Mouse (Mus musculus) liver, embryonic 13.5 days (tissue): ENCODE measurements around the gene Dclk1. TPM values are rescaled to one million over a fixed set of nuclear protein-coding genes. Genes with fewer than 3 reads are reported as not detected.

Experiments
- ATAC-seq: fragments of 200-750 bp; cut with Nextera tagmentation; 2 replicates; pipeline ENCODE4 v1.8.0; 2017; ENCODE audit warnings: low read depth, mild to moderate bottlenecking, moderate number of reproducible peaks, moderate library complexity
- DNase-seq: peaks from one replicate; pipeline ENCODE4 v3.0.0; 2022
- H3K27ac ChIP-seq: fragments of 300-500 bp; sonication (generic); 2 replicates; pipeline ENCODE4 v1.5.1; 2015; ENCODE audit warnings: moderate library complexity, mild to moderate bottlenecking, inconsistent platforms
- H3K27me3 ChIP-seq: fragments of 300-500 bp; sonication (generic); 2 replicates; pipeline ENCODE4 v1.6.1; 2015; ENCODE audit warnings: mild to moderate bottlenecking, inconsistent platforms
- H3K36me3 ChIP-seq: fragments of 300-500 bp; sonication (generic); 2 replicates; pipeline ENCODE4 v1.6.1; 2015; ENCODE audit warnings: mild to moderate bottlenecking, inconsistent platforms
- H3K4me1 ChIP-seq: fragments of 300-500 bp; sonication (generic); replicated peaks from 2 replicates; pipeline ENCODE4 v1.6.1; 2015; ENCODE audit warnings: inconsistent platforms
- H3K4me2 ChIP-seq: fragments of 300-500 bp; sonication (generic); 2 replicates; pipeline ENCODE4 v1.6.1; 2015; ENCODE audit warnings: inconsistent platforms, mild to moderate bottlenecking, moderate library complexity
- H3K4me3 ChIP-seq: fragments of 300-500 bp; sonication (generic); replicated peaks from 2 replicates; pipeline ENCODE4 v1.5.1; 2015; ENCODE audit warnings: mild to moderate bottlenecking, inconsistent platforms
- H3K9ac ChIP-seq: fragments of 300-500 bp; sonication (generic); 2 replicates; pipeline ENCODE4 v1.6.1; 2015; ENCODE audit warnings: mild to moderate bottlenecking, inconsistent platforms
- H3K9me3 ChIP-seq: fragments of 300-500 bp; sonication (generic); replicated peaks from 2 replicates; pipeline ENCODE4 v1.6.1; 2016; ENCODE audit warnings: inconsistent platforms
- WGBS: fragments of 180-500 bp; shearing (Covaris S2); methylation state at CpG from one replicate; pipeline ENCODE4 v1.1.7; 2015; ENCODE audit not compliant: insufficient replicate concordance; 5-methylcytosine and 5-hydroxymethylcytosine counted together
- polyA plus RNA-seq: library from polyadenylated mRNA; unstranded; fragments of >200 nt; fragmentation: Nextera tagmentation; extraction: Ambion mirVana; gene quantifications from 2 replicates; pipeline ENCODE4 v1.2.1, GENCODE M21; 2015

Dclk1 gene
- polyA plus RNA-seq, 1 experiment from 2014 or later, result 1.1 TPM

- ATAC-seq, result no peak
- DNase-seq, result no peak
- H3K4me2 ChIP-seq, result no peak overlapping the region
- no peaks in the 10 kb centered on the region for H3K36me3 ChIP-seq
- no peak overlapping the region for H3K27ac ChIP-seq
- no peak overlapping the region for H3K4me3 ChIP-seq
- H3K27me3 ChIP-seq, result 0 out of 2 replicates have a peak, but pooled peaks cover 2% of the 10 kb centered on the region
- no peak overlapping the region for H3K9ac ChIP-seq
- no peaks in the 10 kb centered on the region for H3K9me3 ChIP-seq
- no peaks in the 10 kb centered on the region for H3K4me1 ChIP-seq
- WGBS, result 7% methylated on average over 17 of the region's 17 CpGs
These were observed 219.8 kb downstream of the Dclk1 start for GRCm38 (mm10) chr3:55461685-55462655.

GRCm38 (mm10) chr3:55462904-55463668 is 220.9 kb downstream of the Dclk1 start:
- Histone ChIP-seq H3K36me3 (no peaks in the 10 kb centered on the region), H3K4me2 (no peak overlapping the region), H3K27me3 (0 out of 2 replicates have a peak, but pooled peaks cover 2% of the 10 kb centered on the region), H3K9ac (no peak overlapping the region), H3K4me1 (no peaks in the 10 kb centered on the region), H3K27ac (no peak overlapping the region), H3K9me3 (no peaks in the 10 kb centered on the region), H3K4me3 (no peak overlapping the region)
- DNase-seq, result no peak
- ATAC-seq, result no peak
- WGBS, result 61% methylated on average over 4 of the region's 4 CpGs

GRCm38 (mm10) chr3:55464226-55464625 is 222.1 kb downstream of the Dclk1 start:
- no peak overlapping the region for H3K4me3 ChIP-seq
- H3K4me2 ChIP-seq, result no peak overlapping the region
- H3K9ac ChIP-seq, result no peak overlapping the region
- H3K27me3 ChIP-seq, result 0 out of 2 replicates have a peak, but pooled peaks cover 2% of the 10 kb centered on the region
- no peaks in the 10 kb centered on the region for H3K36me3 ChIP-seq
- no peak for DNase-seq
- H3K9me3 ChIP-seq, result no peaks in the 10 kb centered on the region
- ATAC-seq, result no peak
- H3K27ac ChIP-seq, result no peak overlapping the region
- 48% methylated on average over 3 of the region's 3 CpGs for WGBS
- H3K4me1 ChIP-seq, result no peaks in the 10 kb centered on the region

GRCm38 (mm10) chr3:55465785-55466184 is 223.6 kb downstream of the Dclk1 start:
- no peak for ATAC-seq
- no peaks in the 10 kb centered on the region for H3K4me1 ChIP-seq
- DNase-seq, result no peak
- WGBS, result 65% methylated on average over 8 of the region's 8 CpGs
- no peak overlapping the region for H3K4me3 ChIP-seq
- no peak overlapping the region for H3K9ac ChIP-seq
- no peaks in the 10 kb centered on the region for H3K9me3 ChIP-seq
- H3K4me2 ChIP-seq, result no peak overlapping the region
- H3K27ac ChIP-seq, result no peak overlapping the region
- 0 out of 2 replicates have a peak, but pooled peaks cover 2% of the 10 kb centered on the region for H3K27me3 ChIP-seq
- no peaks in the 10 kb centered on the region for H3K36me3 ChIP-seq

- Histone ChIP-seq H3K27ac (no peak overlapping the region), H3K4me3 (no peak overlapping the region), H3K9ac (no peak overlapping the region), H3K4me2 (no peak overlapping the region), H3K4me1 (no peaks in the 10 kb centered on the region), H3K27me3 (0 out of 2 replicates have a peak, but pooled peaks cover 2% of the 10 kb centered on the region), H3K36me3 (no peaks in the 10 kb centered on the region), H3K9me3 (no peaks in the 10 kb centered on the region)
- DNase-seq, result no peak
- ATAC-seq, result no peak
- 74% methylated on average over 9 of the region's 9 CpGs for WGBS
These were observed 224.2 kb downstream of the Dclk1 start for GRCm38 (mm10) chr3:55466348-55466747.

GRCm38 (mm10) chr3:55472110-55472509 is 229.9 kb downstream of the Dclk1 start, which contains the start of gene Gm21954:
Gene Gm21954, minus strand, starts transcription at chr3:55472210.
- WGBS, result 61% methylated on average over 2 of the region's 2 CpGs
- H3K9ac ChIP-seq, result no peak within 1 kb of the TSS
- H3K4me3 ChIP-seq, result no peak within 1 kb of the TSS
- no peak within 1 kb of the TSS for H3K4me2 ChIP-seq
- DNase-seq (no peak), ATAC-seq (no peak)
- no peaks in the 10 kb centered on the region for H3K27me3 ChIP-seq
- H3K4me1 ChIP-seq, result no peaks in the 10 kb centered on the region
- no peaks in the 10 kb centered on the region for H3K9me3 ChIP-seq
- H3K36me3 ChIP-seq, result no peaks in the 10 kb centered on the region
- H3K27ac ChIP-seq, result no peak within 1 kb of the TSS

- no peaks in the 10 kb centered on the region for H3K9me3 ChIP-seq
- no peak overlapping the region for H3K4me3 ChIP-seq
- ATAC-seq (no peak), DNase-seq (no peak)
- H3K27me3 ChIP-seq, result no peaks in the 10 kb centered on the region
- WGBS, result 56% methylated on average over 6 of the region's 6 CpGs
- H3K4me2 ChIP-seq, result no peak overlapping the region
- no peaks in the 10 kb centered on the region for H3K36me3 ChIP-seq
- H3K4me1 ChIP-seq, result no peaks in the 10 kb centered on the region
- no peak overlapping the region for H3K9ac ChIP-seq
- no peak overlapping the region for H3K27ac ChIP-seq
These were observed 231.0 kb downstream of the Dclk1 start for GRCm38 (mm10) chr3:55473146-55473545.

- no peaks in the 10 kb centered on the region for H3K9me3 ChIP-seq
- H3K4me3 ChIP-seq, result no peak overlapping the region
- H3K4me1 ChIP-seq, result no peaks in the 10 kb centered on the region
- DNase-seq, result no peak
- no peak overlapping the region for H3K4me2 ChIP-seq
- no peak overlapping the region for H3K9ac ChIP-seq
- WGBS, result 65% methylated on average over 7 of the region's 7 CpGs
- ATAC-seq, result no peak
- H3K27ac ChIP-seq, result no peak overlapping the region
- no peaks in the 10 kb centered on the region for H3K36me3 ChIP-seq
- no peaks in the 10 kb centered on the region for H3K27me3 ChIP-seq
These were observed 234.5 kb downstream of the Dclk1 start for GRCm38 (mm10) chr3:55476694-55477093.

GRCm38 (mm10) chr3:55479306-55479705 is 237.1 kb downstream of the Dclk1 start:
- DNase-seq (no peak), ATAC-seq (no peak)
- H3K9ac ChIP-seq, result no peak overlapping the region
- H3K4me3 ChIP-seq, result no peak overlapping the region
- no peaks in the 10 kb centered on the region for H3K36me3 ChIP-seq
- no peaks in the 10 kb centered on the region for H3K27me3 ChIP-seq
- no peaks in the 10 kb centered on the region for H3K4me1 ChIP-seq
- WGBS, result 74% methylated on average over 4 of the region's 4 CpGs
- no peaks in the 10 kb centered on the region for H3K9me3 ChIP-seq
- no peak overlapping the region for H3K27ac ChIP-seq
- H3K4me2 ChIP-seq, result no peak overlapping the region

GRCm38 (mm10) chr3:55481140-55481539 is 239.0 kb downstream of the Dclk1 start:
- WGBS, result 38% methylated on average over 1 of the region's 1 CpGs
- DNase-seq, result no peak
- Histone ChIP-seq H3K36me3 (no peaks in the 10 kb centered on the region), H3K27ac (no peak overlapping the region), H3K4me1 (no peaks in the 10 kb centered on the region), H3K4me3 (no peak overlapping the region), H3K4me2 (no peak overlapping the region), H3K9ac (no peak overlapping the region), H3K9me3 (no peaks in the 10 kb centered on the region), H3K27me3 (no peaks in the 10 kb centered on the region)
- ATAC-seq, result no peak

GRCm38 (mm10) chr3:55483328-55483727 is 241.2 kb downstream of the Dclk1 start:
- no peak for ATAC-seq
- H3K9me3 ChIP-seq, result no peaks in the 10 kb centered on the region
- no peak overlapping the region for H3K9ac ChIP-seq
- WGBS, result 53% methylated on average over 4 of the region's 4 CpGs
- DNase-seq, result no peak
- H3K27ac ChIP-seq, result no peak overlapping the region
- H3K27me3 ChIP-seq, result no peaks in the 10 kb centered on the region
- H3K4me3 ChIP-seq, result no peak overlapping the region
- no peaks in the 10 kb centered on the region for H3K4me1 ChIP-seq
- no peak overlapping the region for H3K4me2 ChIP-seq
- H3K36me3 ChIP-seq, result no peaks in the 10 kb centered on the region
